Mouse (Mus musculus) mesoderm, embryonic 11.5 days (tissue): ENCODE data around the gene Cpsf3.

Experiments
- DNase-seq: peaks from one replicate; pipeline ENCODE4 v3.0.0-alpha.2; 2012; ENCODE audit warnings: low read depth, low spot score

Cpsf3 gene

DNA sequence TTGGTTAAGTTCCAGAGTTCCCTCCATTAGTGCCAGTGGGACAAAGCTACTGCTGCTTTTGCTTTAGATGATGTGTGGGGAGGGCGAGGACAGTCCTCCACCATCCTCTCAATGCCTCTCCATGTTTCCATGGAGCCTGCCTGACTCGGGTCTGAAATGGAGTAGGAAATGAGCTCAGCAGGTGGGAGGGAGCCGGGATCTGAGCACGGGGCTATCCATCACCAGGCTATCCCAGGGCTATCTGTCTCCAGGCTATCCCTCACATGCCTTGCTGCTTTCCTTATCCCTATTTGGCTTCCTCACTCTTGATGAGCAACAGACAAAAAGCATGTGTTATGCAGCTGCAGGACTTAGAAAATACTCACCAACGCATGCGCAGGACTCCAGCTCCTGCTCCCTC, 46.5 kb downstream of the Cpsf3 start:
- DNase-seq, result no peak

DNA sequence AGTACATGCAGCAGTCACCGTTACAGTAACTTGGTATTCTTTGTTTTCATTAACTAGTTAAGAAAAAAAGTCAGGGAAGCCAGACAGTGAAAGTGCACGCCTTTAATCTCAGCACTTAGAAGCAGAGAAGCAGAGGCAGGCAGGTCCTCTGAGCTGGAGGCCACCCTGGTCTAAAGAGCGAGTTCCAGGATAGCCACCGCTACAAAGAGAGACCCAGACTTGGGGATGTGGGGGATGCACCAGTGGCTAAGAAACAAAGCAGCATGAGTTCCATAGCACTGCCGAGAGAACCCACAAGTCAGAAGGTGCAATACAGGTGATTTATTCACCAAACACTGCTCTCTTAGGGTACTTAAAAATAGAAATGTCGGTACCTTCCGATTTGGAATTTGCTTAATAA, 47.8 kb downstream of the Cpsf3 start:
- DNase-seq, result no peak

DNA sequence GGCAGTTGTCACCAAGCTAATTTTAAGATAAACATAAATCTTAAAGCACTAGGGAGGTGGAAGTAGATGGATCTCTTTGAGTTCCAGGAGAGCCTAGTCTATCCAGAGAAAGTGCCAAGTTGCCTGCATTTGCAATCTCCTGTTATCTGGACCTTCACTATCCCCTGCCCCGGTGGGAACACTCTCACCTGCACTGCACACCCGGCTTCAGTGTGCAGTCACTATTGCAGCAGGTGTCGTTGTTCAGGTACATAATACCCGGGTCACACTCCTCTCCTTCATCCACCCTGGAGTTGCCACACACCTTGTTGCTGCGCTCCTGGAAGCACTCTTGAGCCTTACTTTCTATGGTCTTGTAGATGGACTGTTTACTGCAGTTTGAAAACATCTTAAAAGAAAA, 48.6 kb downstream of the Cpsf3 start:
- no peak for DNase-seq

DNA sequence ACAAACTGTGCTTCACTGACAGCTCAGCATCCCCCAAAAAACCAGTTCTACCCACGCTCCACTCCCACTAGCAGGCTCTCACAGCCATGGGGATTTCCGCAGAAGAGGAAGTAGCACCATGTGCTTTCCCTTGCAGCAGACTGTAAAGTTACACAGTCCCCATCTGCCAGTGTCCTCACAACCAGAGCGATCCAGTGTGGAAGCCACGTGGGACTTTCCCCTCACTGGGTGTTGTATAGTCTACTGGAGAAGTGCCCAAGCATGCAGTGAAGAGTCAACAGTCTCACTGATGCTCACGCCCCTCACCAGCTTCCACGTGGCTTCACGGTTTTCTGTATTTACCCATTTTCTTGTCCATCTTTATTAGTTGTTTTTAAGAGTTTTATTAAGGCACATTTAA, 50.7 kb downstream of the Cpsf3 start:
- DNase-seq, result no peak

DNA sequence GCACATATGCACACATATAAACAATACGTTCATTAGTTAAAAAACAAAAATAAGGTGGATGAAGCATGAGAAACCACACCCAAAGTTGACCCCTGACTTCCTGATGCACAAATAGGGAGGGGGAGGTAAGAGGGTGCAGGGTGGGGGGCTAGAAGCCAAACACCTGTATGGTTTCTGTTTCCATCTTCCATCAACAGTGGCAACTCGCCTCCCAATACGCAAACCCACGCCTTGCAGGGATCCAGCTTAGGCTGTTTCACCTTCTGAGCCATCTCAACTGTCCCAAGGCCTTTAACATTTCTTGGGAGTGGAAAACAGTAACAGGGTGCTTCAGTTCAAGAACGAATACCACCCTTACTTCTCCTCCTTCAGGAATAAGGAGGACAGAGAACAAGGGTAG, 52.0 kb downstream of the Cpsf3 start:
- no peak for DNase-seq

DNA sequence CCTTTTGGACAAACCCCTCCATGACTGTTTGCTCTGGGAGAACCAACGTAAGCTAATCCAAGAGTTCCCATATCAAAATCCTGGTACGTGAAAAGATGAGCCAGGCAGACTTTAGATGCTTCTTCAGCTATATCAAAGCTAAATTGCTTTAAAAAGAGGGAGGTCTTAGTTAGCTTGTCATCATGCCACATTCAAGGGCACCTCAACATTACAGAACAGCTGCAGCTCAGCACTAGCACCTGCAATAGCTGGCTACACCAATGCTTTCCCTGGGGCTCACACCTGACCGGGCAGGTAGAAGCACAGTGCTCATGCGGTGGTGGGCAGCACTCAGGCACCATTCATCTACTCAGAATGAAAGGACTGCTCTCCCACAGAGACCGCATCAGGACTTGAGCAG, 55.5 kb downstream of the Cpsf3 start:
- DNase-seq, result no peak

DNA sequence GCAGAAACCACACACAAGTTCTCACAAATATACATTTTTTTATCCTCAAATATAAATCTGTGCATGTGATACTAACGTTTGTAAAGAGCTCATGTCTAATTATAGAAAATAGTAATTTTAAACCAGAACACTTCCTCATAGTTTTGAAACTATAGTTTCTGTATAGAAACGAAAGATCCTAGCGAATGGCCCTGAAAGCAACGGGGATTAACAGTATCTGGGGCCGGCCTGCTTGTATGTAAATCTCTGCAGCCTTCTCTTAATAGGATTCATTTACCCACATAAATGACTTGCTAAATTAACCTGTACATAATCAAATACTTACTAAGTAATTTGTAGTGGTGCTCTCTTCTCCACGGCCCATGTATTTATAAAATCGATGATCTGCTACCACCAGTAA, 61.8 kb downstream of the Cpsf3 start:
- DNase-seq, result no peak

DNA sequence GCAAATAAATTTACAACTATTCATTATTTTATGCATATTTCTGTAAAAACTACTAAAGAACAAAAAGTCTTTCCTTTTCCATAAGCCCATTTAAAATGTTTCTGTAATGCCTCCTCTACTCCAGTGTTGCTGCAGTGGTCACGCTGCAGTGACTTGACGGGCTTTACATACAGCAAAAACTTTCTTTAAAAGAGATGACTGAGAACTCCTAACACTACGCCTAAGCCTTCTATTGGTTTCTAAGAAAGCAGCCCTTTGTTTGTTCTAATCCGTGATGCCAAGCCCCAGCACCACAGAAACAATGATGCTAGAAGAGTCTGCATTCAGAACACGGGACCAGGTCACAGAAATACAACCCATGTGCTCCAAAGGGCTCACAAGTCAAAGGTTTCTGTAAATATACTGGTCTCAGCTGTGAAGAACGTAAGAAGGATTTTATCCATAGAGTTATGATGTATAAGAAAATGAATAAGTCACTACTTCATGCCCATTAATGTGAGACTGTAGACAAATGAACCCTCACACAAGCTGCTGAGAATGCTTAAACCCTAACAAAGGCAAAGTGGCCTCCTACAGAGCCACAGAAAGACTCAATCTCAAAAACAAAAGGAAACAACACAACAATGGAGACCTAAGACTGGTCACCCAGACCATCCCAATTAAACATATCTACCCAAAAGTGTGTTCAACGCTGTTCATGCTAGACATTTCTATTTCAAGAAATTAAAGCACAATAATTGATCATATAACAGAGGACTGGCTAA, 65.1 kb downstream of the Cpsf3 start:
- no peak for DNase-seq

DNA sequence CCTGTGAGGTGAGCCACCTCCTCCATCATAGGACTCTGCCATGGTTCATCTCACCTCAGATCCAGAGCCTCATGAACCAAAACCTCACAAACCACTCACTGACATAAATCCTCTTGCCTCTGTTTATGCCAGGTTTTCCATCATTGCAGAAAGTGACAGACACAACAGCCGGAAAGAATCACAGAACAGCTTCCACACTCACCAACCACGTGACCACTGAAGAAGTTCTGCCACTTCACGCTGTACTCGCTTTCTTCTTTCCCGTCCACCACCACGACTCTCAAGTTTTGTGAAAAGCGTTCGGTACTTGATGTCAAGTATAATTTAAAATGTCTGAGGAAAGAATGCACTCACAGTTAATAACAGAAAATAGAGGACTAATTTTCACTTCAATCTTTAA, 68.5 kb downstream of the Cpsf3 start:
- no peak for DNase-seq

DNA sequence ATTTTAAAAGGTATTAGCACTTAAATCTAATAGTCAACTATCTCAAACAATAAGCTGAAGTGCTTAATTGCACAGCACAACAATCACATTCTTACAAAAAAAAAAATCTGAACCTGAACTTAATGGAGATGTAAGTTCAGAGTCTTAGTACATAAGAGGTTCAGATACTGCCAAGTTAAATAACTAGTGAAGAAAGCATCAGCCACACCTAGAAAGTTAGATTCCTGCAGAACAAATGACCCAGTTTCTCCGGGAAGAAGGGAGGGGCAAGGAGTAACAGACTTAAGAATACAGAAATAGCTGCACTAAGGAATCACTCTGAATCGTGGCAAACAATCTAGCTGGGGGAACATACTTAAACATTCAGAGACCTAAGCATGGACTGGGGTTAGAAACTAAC, 77.5 kb downstream of the Cpsf3 start:
- no peak for DNase-seq

DNA sequence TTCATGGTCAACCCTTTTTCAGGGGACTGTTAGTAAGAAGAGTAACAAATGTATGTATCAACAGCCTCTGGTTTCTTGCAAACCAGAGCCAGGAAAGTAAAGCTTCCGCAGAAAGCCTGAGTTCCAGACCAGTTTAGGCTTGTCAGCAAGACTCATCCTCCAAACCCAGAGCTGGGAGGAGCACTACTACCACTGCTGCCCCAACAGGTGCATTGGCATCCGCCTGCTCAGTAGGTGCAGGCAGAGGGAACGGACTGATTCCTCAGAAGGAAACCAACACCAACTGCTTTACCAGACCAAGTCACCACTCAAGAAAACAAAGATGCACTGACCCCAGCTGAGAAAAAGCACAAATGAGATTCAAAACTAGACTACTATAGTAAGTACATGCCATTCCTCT, 78.0 kb downstream of the Cpsf3 start:
- no peak for DNase-seq
